Mouse (Mus musculus) limb, embryonic 10.5 days (tissue): Measurements from ENCODE around the gene Usp37. TPM values are rescaled to one million over a fixed set of nuclear protein-coding genes. Genes with fewer than 3 reads are reported as not detected.
"Not testable (repeated sequence)": the region's sequence is repeated elsewhere in the genome, so short reads cannot be mapped to it uniquely, and the experiment has no call there.

Experiments
- DNase-seq: peaks from one replicate; pipeline ENCODE4 v3.0.0-alpha.2; 2017; ENCODE audit warnings: low spot score
- H3K27ac ChIP-seq: fragments of 300-500 bp; sonication (generic); 2 replicates; pipeline ENCODE4 v1.5.1; 2016; ENCODE audit warnings: mild to moderate bottlenecking
- H3K27me3 ChIP-seq: fragments of 300-500 bp; sonication (generic); 2 replicates; pipeline ENCODE4 v1.6.1; 2016; ENCODE audit warnings: low read depth, mild to moderate bottlenecking; ENCODE audit not compliant: poor library complexity, severe bottlenecking
- H3K36me3 ChIP-seq: fragments of 300-500 bp; sonication (generic); 2 replicates; pipeline ENCODE4 v1.6.1; 2016; ENCODE audit warnings: mild to moderate bottlenecking, moderate library complexity
- H3K4me1 ChIP-seq: fragments of 300-500 bp; sonication (generic); 2 replicates; pipeline ENCODE4 v1.6.1; 2016
- H3K4me3 ChIP-seq: fragments of 300-500 bp; sonication (generic); 2 replicates; pipeline ENCODE4 v1.5.1; 2016; ENCODE audit warnings: mild to moderate bottlenecking, moderate library complexity
- H3K9me3 ChIP-seq: fragments of 300-500 bp; sonication (generic); replicated peaks from 2 replicates; pipeline ENCODE4 v1.6.1; 2016; ENCODE audit warnings: mild to moderate bottlenecking
- WGBS: fragments of 180-500 bp; shearing (Covaris S2); methylation state at CpG from one replicate; pipeline ENCODE4 v1.1.7; 2016; 5-methylcytosine and 5-hydroxymethylcytosine counted together
- polyA plus RNA-seq: library from polyadenylated mRNA; unstranded; fragments of >200 nt; fragmentation: Nextera tagmentation; extraction: Ambion mirVana; gene quantifications from 2 replicates; pipeline ENCODE4 v1.2.1, GENCODE M21; 2016

The Usp37 gene
- polyA plus RNA-seq, 1 experiment from 2014 or later, result 50.3 TPM

GRCm38 (mm10) chr1:74519875-74520274 lies 24.2 kb downstream of the Usp37 start:
- Histone ChIP-seq H3K27ac (no peak overlapping the region), H3K36me3 (peaks cover 96% of the 10 kb centered on the region), H3K9me3 (no peaks in the 10 kb centered on the region), H3K27me3 (no peaks in the 10 kb centered on the region), H3K4me1 (no peaks in the 10 kb centered on the region), H3K4me3 (no peak overlapping the region)
- DNase-seq, result no peak

- not testable (repeated sequence) for DNase-seq, H3K27me3 ChIP-seq, H3K4me1 ChIP-seq, H3K27ac ChIP-seq, H3K4me3 ChIP-seq, H3K9me3 ChIP-seq
- 92% methylated on average over 1 of the region's 1 CpGs for whole genome bisulfite sequencing
- H3K36me3 ChIP-seq, result peaks cover 92% of the 10 kb centered on the region
Observed at GRCm38 (mm10) chr1:74512999-74513398, 31.1 kb downstream of the Usp37 start.

- Histone ChIP-seq H3K27me3 (no peaks in the 10 kb centered on the region), H3K9me3 (no peaks in the 10 kb centered on the region), H3K27ac (no peak overlapping the region), H3K36me3 (peaks cover 85% of the 10 kb centered on the region), H3K4me3 (no peak overlapping the region), H3K4me1 (peaks cover 10% of the 10 kb centered on the region)
- WGBS, result 94% methylated on average over 5 of the region's 5 CpGs
- no peak for DNase-seq
Observed at GRCm38 (mm10) chr1:74511306-74511705, 32.8 kb downstream of the Usp37 start.

GRCm38 (mm10) chr1:74507780-74508179 lies 36.3 kb downstream of the Usp37 start:
- peaks cover 56% of the 10 kb centered on the region for H3K36me3 ChIP-seq
- peaks cover 20% of the 10 kb centered on the region for H3K4me1 ChIP-seq
- WGBS, result 94% methylated on average over 2 of the region's 2 CpGs
- DNase-seq, result no peak
- H3K4me3 ChIP-seq, result peak overlapping the region; percentile 82
- H3K27ac ChIP-seq, result peak overlapping the region; percentile 96; the same call in 1 of the 2 replicates
- no peaks in the 10 kb centered on the region for H3K9me3 ChIP-seq
- no peaks in the 10 kb centered on the region for H3K27me3 ChIP-seq

- under 1% methylated on average over 34 of the region's 34 CpGs for WGBS
- Histone ChIP-seq H3K4me1 (peaks cover 20% of the 10 kb centered on the region), H3K36me3 (peaks cover 54% of the 10 kb centered on the region), H3K27ac (peak overlapping the region; percentile 96), H3K27me3 (no peaks in the 10 kb centered on the region), H3K4me3 (peak overlapping the region; percentile 82), H3K9me3 (no peaks in the 10 kb centered on the region)
- peak; percentile 90 for DNase-seq
Observed at GRCm38 (mm10) chr1:74506471-74506881, 37.6 kb downstream of the Usp37 start.

GRCm38 (mm10) chr1:74505721-74506464 lies 38.2 kb downstream of the Usp37 start, which contains the start of gene Cnot9:
TSS of gene Cnot9 (plus strand) at chr1:74506058.
- Histone ChIP-seq H3K4me3 (peak within 1 kb of the TSS; percentile 82), H3K36me3 (peaks cover 50% of the 10 kb centered on the region), H3K27ac (peak within 1 kb of the TSS; percentile 96), H3K27me3 (no peaks in the 10 kb centered on the region), H3K9me3 (no peaks in the 10 kb centered on the region), H3K4me1 (peaks cover 20% of the 10 kb centered on the region)
- DNase-seq, result peak; percentile 100
- WGBS, result under 1% methylated on average over 64 of the region's 64 CpGs

GRCm38 (mm10) chr1:74505393-74505720 lies 38.7 kb downstream of the Usp37 start:
- Histone ChIP-seq H3K27me3 (no peaks in the 10 kb centered on the region), H3K36me3 (peaks cover 47% of the 10 kb centered on the region), H3K27ac (peak overlapping the region; percentile 96), H3K4me3 (peak overlapping the region; percentile 82), H3K9me3 (no peaks in the 10 kb centered on the region), H3K4me1 (peaks cover 20% of the 10 kb centered on the region)
- under 1% methylated on average over 22 of the region's 22 CpGs for WGBS
- no peak for DNase-seq

GRCm38 (mm10) chr1:74501106-74501505 lies 43.0 kb downstream of the Usp37 start:
- H3K4me3 ChIP-seq, result no peak overlapping the region
- H3K9me3 ChIP-seq, result no peaks in the 10 kb centered on the region
- no peaks in the 10 kb centered on the region for H3K27me3 ChIP-seq
- no peak for DNase-seq
- peaks cover 10% of the 10 kb centered on the region for H3K4me1 ChIP-seq
- peaks cover 50% of the 10 kb centered on the region for H3K36me3 ChIP-seq
- H3K27ac ChIP-seq, result no peak overlapping the region
- WGBS, result 95% methylated on average over 1 of the region's 1 CpGs

- H3K36me3 ChIP-seq, result peaks cover 98% of the 10 kb centered on the region
- H3K4me3 ChIP-seq, result no peak overlapping the region
- H3K27ac ChIP-seq, result no peak overlapping the region
- WGBS, result 97% methylated on average over 5 of the region's 5 CpGs
- no peak for DNase-seq
- H3K9me3 ChIP-seq, result no peaks in the 10 kb centered on the region
- H3K27me3 ChIP-seq, result no peaks in the 10 kb centered on the region
- no peaks in the 10 kb centered on the region for H3K4me1 ChIP-seq
Observed at GRCm38 (mm10) chr1:74485792-74486191, 58.3 kb downstream of the Usp37 start.

- no peaks in the 10 kb centered on the region for H3K4me1 ChIP-seq
- DNase-seq, result no peak
- no peak overlapping the region for H3K27ac ChIP-seq
- H3K36me3 ChIP-seq, result peaks cover 95% of the 10 kb centered on the region
- H3K27me3 ChIP-seq, result no peaks in the 10 kb centered on the region
- WGBS, result 80% methylated on average over 2 of the region's 2 CpGs
- H3K9me3 ChIP-seq, result no peaks in the 10 kb centered on the region
- H3K4me3 ChIP-seq, result no peak overlapping the region
Observed at GRCm38 (mm10) chr1:74460273-74460672, 83.8 kb downstream of the Usp37 start.

GRCm38 (mm10) chr1:74452611-74453045 lies 91.5 kb downstream of the Usp37 start:
- 81% methylated on average over 4 of the region's 4 CpGs for WGBS
- Histone ChIP-seq H3K9me3 (no peaks in the 10 kb centered on the region), H3K27ac (no peak overlapping the region), H3K27me3 (no peaks in the 10 kb centered on the region), H3K4me1 (no peaks in the 10 kb centered on the region), H3K4me3 (no peak overlapping the region), H3K36me3 (peaks cover 98% of the 10 kb centered on the region)
- DNase-seq, result no peak

- no peak for DNase-seq
- H3K36me3 ChIP-seq, result peaks cover 95% of the 10 kb centered on the region
- H3K4me1 ChIP-seq, result no peaks in the 10 kb centered on the region
- no peak overlapping the region for H3K4me3 ChIP-seq
- 90% methylated on average over 2 of the region's 2 CpGs for WGBS
- no peaks in the 10 kb centered on the region for H3K27me3 ChIP-seq
- no peak overlapping the region for H3K27ac ChIP-seq
- no peaks in the 10 kb centered on the region for H3K9me3 ChIP-seq
Observed at GRCm38 (mm10) chr1:74444538-74444937, 99.5 kb downstream of the Usp37 start.

GRCm38 (mm10) chr1:74439166-74439876 lies 104.8 kb downstream of the Usp37 start:
- WGBS, result 93% methylated on average over 19 of the region's 19 CpGs
- H3K36me3 ChIP-seq, result peaks cover 97% of the 10 kb centered on the region
- H3K4me1 ChIP-seq, result no peaks in the 10 kb centered on the region
- H3K9me3 ChIP-seq, result no peaks in the 10 kb centered on the region
- no peak overlapping the region for H3K4me3 ChIP-seq
- H3K27me3 ChIP-seq, result no peaks in the 10 kb centered on the region
- H3K27ac ChIP-seq, result no peak overlapping the region
- no peak for DNase-seq
